Mouse (Mus musculus) forebrain, postnatal 0 days (tissue): ENCODE results near the gene Rbm34. TPM values are rescaled to one million over a fixed set of nuclear protein-coding genes. Genes with fewer than 3 reads are reported as not detected.
A peak's percentile ranks its signal among the peaks of the same experiment; 100 is the strongest.

Experiments
- ATAC-seq: fragments of 200-750 bp; cut with Nextera tagmentation; 2 replicates; pipeline ENCODE4 v1.8.0; 2017; ENCODE audit warnings: mild to moderate bottlenecking, moderate library complexity
- DNase-seq: peaks from one replicate; pipeline ENCODE4 v3.0.0-alpha.2; 2015
- H3K27ac ChIP-seq: fragments of 300-500 bp; sonication (generic); 2 replicates; pipeline ENCODE4 v1.5.1; 2014; ENCODE audit warnings: low read depth, mild to moderate bottlenecking, antibody characterized with exemption, low read length, moderate library complexity, mixed read lengths
- H3K27me3 ChIP-seq: fragments of 300-500 bp; sonication (generic); 2 replicates; pipeline ENCODE4 v1.6.1; 2014; ENCODE audit warnings: mild to moderate bottlenecking, low read length, mixed read lengths; ENCODE audit not compliant: insufficient read depth
- H3K36me3 ChIP-seq: fragments of 300-500 bp; sonication (generic); 2 replicates; pipeline ENCODE4 v1.6.1; 2014; ENCODE audit warnings: mild to moderate bottlenecking, moderate library complexity; ENCODE audit not compliant: insufficient read depth
- H3K4me1 ChIP-seq: fragments of 300-500 bp; sonication (generic); 2 replicates; pipeline ENCODE4 v1.6.1; 2014; ENCODE audit warnings: antibody characterized with exemption; ENCODE audit not compliant: insufficient read depth
- H3K4me2 ChIP-seq: fragments of 300-500 bp; sonication (generic); 2 replicates; pipeline ENCODE4 v1.6.1; 2014; ENCODE audit warnings: low read depth, mild to moderate bottlenecking, moderate library complexity
- H3K4me3 ChIP-seq: fragments of 300-500 bp; sonication (generic); 2 replicates; pipeline ENCODE4 v1.5.1; 2014; ENCODE audit warnings: low read depth, low read length, mixed read lengths
- H3K9ac ChIP-seq: fragments of 300-500 bp; sonication (generic); 2 replicates; pipeline ENCODE4 v1.6.1; 2014; ENCODE audit warnings: mild to moderate bottlenecking
- H3K9me3 ChIP-seq: fragments of 300-500 bp; sonication (generic); 2 replicates; pipeline ENCODE4 v1.6.1; 2016; ENCODE audit warnings: low read length
- CTCF ChIP-seq: sonication (generic); IDR thresholded peaks from 2 replicates; pipeline ENCODE4 v1.5.1; 2016; ENCODE audit warnings: antibody characterized with exemption, control low read depth, low read depth
- WGBS: fragments of 180-500 bp; shearing (Covaris S2); extraction: QIAGEN DNeasy Blood & Tissue Kit; methylation state at CpG from one replicate; pipeline ENCODE4 v1.1.7; 2014; 5-methylcytosine and 5-hydroxymethylcytosine counted together
- polyA plus RNA-seq: library from polyadenylated mRNA; unstranded; fragments of >200 nt; fragmentation: Nextera tagmentation; extraction: Ambion mirVana; gene quantifications from 2 replicates; pipeline ENCODE4 v1.2.1, GENCODE M21; 2015
- total RNA-seq: library from RNA; depleted of rRNA; stranded (reverse); fragments of >200 nt; gene quantifications from 2 replicates; pipeline ENCODE4 v1.2.3, GENCODE M21; 2014; rRNA removed

Gene Rbm34
- total and polyA plus RNA-seq, 2 experiments from 2014 or later = 24.7 to 31.1 TPM

GRCm38 (mm10) chr8:126905387-126905786 is 65.5 kb downstream of the Rbm34 start:
- no peaks in the 10 kb centered on the region for H3K27me3 ChIP-seq
- no peak overlapping the region for H3K9ac ChIP-seq
- no peaks in the 10 kb centered on the region for H3K36me3 ChIP-seq
- WGBS = 89% methylated on average over 3 of the region's 3 CpGs
- no peak overlapping the region for H3K4me2 ChIP-seq
- H3K4me1 ChIP-seq = no peaks in the 10 kb centered on the region
- no peak overlapping the region for H3K4me3 ChIP-seq
- no peak overlapping the region for H3K27ac ChIP-seq
- ATAC-seq (no peak), DNase-seq (no peak)
- peak; percentile 50 for TF ChIP-seq CTCF
- H3K9me3 ChIP-seq = no peaks in the 10 kb centered on the region

- Histone ChIP-seq H3K4me2 (no peak overlapping the region), H3K27me3 (no peaks in the 10 kb centered on the region), H3K9me3 (no peaks in the 10 kb centered on the region), H3K4me3 (no peak overlapping the region), H3K4me1 (no peaks in the 10 kb centered on the region), H3K9ac (no peak overlapping the region), H3K36me3 (no peaks in the 10 kb centered on the region), H3K27ac (no peak overlapping the region)
- ATAC-seq (no peak), DNase-seq (no peak)
- 92% methylated on average over 9 of the region's 9 CpGs for WGBS
- no peak for TF ChIP-seq CTCF
Measured at GRCm38 (mm10) chr8:126903927-126904326, 66.9 kb downstream of the Rbm34 start.

DNA sequence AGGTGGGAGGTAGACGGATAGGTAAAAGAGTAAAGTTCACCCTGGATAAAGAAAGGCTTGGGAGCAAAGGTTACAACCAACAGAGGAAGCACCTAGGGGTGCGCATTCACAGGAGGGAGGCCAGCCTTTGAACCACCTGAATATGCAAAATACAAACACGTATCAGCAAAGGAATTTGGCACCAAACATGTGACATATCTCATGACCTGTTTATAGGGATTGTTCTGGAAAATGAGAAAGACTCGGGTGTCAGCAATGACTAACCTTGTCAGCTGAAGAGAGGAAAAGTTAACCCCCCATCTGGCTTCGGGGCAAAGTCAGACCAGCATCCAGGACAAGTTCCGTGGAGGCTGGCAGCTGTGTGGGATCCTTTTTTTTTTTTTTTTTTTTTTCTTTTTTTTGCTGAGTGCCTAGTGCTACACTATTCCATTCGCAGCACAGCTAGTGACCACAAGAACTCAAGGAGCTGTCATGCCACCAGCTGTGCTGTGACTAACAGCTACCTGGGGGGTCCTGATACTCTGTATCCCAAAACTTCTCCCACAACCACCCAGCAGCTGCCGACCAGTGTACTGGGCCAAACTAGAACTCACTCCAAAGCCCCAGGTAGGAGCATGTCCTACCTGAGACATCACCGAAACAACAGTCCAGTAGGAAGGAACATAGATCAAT is 67.5 kb downstream of the Rbm34 start:
- Histone ChIP-seq H3K9ac (no peak overlapping the region), H3K4me1 (no peaks in the 10 kb centered on the region), H3K36me3 (no peaks in the 10 kb centered on the region), H3K9me3 (no peaks in the 10 kb centered on the region), H3K4me2 (no peak overlapping the region), H3K4me3 (no peak overlapping the region), H3K27ac (no peak overlapping the region), H3K27me3 (no peaks in the 10 kb centered on the region)
- no peak for ATAC-seq
- no peak for TF ChIP-seq CTCF
- 76% methylated on average over 9 of the region's 9 CpGs for WGBS
- no peak for DNase-seq

- WGBS = 92% methylated on average over 1 of the region's 1 CpGs
- no peak for DNase-seq
- Histone ChIP-seq H3K4me1 (no peaks in the 10 kb centered on the region), H3K9ac (no peak overlapping the region), H3K4me3 (no peak overlapping the region), H3K4me2 (no peak overlapping the region), H3K27ac (no peak overlapping the region), H3K27me3 (no peaks in the 10 kb centered on the region), H3K36me3 (no peaks in the 10 kb centered on the region), H3K9me3 (no peaks in the 10 kb centered on the region)
- no peak for ATAC-seq
- TF ChIP-seq CTCF = no peak
Measured at GRCm38 (mm10) chr8:126901612-126902011, 69.3 kb downstream of the Rbm34 start.

DNA sequence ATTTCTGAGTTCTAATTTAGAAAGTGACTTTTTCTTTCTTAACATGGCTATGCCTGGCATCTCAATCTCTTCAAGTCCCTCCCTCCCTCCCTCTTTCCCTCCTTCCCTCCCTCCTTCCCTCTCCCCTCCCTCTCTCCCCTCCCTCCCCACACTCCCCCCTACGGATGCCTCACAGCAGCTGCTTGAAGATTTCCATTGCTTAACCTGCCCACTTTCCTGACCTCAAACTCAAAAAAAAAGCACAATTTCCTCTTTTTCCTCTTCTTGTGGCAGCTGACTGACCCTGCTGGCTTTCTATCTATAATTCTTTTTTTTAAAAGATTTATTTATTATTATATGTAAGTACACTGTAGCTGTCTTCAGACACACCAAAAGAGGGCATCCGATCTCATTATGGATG is 69.8 kb downstream of the Rbm34 start:
- H3K9ac ChIP-seq = no peak overlapping the region
- no peak for ATAC-seq
- H3K4me2 ChIP-seq = no peak overlapping the region
- H3K27me3 ChIP-seq = no peaks in the 10 kb centered on the region
- H3K9me3 ChIP-seq = no peaks in the 10 kb centered on the region
- no peak for TF ChIP-seq CTCF
- WGBS = 63% methylated on average over 2 of the region's 2 CpGs
- H3K27ac ChIP-seq = no peak overlapping the region
- no peak overlapping the region for H3K4me3 ChIP-seq
- no peaks in the 10 kb centered on the region for H3K4me1 ChIP-seq
- H3K36me3 ChIP-seq = no peaks in the 10 kb centered on the region
- no peak for DNase-seq

Other genes with a start within 250 kb of the Rbm34 start
- gene Tomm20, start 25.2 kb downstream of the Rbm34 start, total RNA-seq = 181 and 195 TPM in 2 replicates
- gene Tomm20, start 25.2 kb downstream of the Rbm34 start, polyA plus RNA-seq = 228 and 256 TPM in 2 replicates
- gene Pard3, start 92.8 kb upstream of the Rbm34 start, total RNA-seq = 21.6 and 31.0 TPM in 2 replicates
- 7.5 and 11.4 TPM in 2 replicates for gene Pard3, start 92.8 kb upstream of the Rbm34 start, polyA plus RNA-seq